Mouse (Mus musculus): ENCODE measurements at regions not wholly inside any gene's neighbourhood (a gene's known extent, or its start where the extent isn't known, plus 50 kb on each side); places are given as distances from the start of the nearest gene placed in this dataset.

DNA sequence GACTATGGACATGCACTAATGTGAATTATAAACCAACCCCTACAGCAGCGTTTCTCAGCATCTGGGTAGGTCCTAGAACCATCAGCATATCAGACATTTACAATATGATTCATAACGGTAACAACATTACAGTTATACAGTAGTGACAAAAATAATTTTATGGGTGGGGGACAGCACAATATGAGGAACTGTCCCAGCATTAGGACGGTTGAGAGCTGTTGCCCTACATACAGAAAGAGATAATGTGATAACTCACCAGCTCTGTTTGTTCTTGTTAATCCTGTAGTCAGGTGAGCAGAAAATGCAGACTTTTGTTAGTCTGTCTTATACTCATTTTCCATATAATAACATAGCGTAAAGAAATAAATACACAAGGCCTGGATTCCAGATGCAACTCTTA is 319.1 kb downstream of the Elavl2 start:
- no peak overlapping the region for H3K27ac ChIP-seq (ENCODE audit: low read depth)
- H3K4me2 ChIP-seq (ENCODE audit: low read depth, low read length), result no peak overlapping the region
- ATAC-seq (ENCODE audit: insufficient read depth, low read depth), result no peak
- H3K4me3 ChIP-seq (ENCODE audit: low read depth, low read length), result no peak overlapping the region
- no peak for DNase-seq (ENCODE audit: low spot score)
- H3K27me3 ChIP-seq (ENCODE audit: control insufficient read depth, insufficient read depth, low read length), result no peaks in the 10 kb centered on the region
- no peak for TF ChIP-seq EP300 (IDR thresholded peaks at IDR 0.05; ENCODE audit: low read depth)
- no peak for TF ChIP-seq CTCF (IDR thresholded peaks at IDR 0.05; ENCODE audit: low read depth)
- H3K36me3 ChIP-seq (replicated peaks; ENCODE audit: control insufficient read depth, insufficient read depth, low read length), result no peaks in the 10 kb centered on the region
- H3K9ac ChIP-seq (replicated peaks; ENCODE audit: low read depth, low read length), result no peak overlapping the region
- H3K4me1 ChIP-seq (ENCODE audit: control insufficient read depth, insufficient read depth), result no peaks in the 10 kb centered on the region
- H3K9me3 ChIP-seq (replicated peaks; ENCODE audit: control insufficient read depth, low read length), result no peaks in the 10 kb centered on the region
- WGBS, result 79% methylated on average over 4 of the region's 4 CpGs

DNA sequence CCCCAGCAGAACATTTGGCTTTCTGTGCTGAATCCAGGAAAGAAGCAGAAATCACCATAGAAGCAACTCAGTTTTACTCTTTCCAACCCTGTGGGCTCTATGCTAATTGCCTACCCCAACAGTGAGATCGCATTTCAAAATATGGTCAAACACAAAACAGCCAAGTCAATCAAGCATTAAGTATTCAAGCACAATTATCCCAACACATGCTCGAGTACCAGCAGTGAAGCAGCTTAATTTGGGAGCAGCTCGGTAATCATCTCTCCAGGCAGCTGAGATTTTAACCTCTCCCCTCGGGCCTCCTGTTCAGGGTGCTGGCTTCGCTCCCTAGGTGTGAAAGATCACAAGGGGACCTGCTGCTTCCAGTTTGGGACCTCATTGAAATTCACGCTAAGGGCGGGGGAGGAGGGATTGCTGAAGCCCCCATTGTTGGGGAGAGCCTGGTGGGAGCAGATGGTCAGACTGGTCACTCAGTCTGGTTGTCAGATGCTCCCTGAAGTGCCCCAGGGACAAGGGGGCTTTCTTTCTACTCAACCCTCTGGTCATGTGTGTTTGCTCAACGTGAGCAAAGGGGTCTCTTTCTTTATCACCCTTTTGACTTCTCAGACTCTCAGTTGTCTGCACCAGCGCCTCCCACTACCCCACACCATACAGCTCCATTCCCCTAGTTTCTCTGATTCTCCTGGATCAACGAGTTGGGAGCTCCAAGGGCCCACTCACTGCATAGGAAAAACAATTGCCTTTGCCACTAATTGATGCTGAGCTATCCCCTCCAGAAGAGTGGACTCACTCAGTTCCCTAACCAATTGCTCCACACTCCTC is 319.8 kb downstream of the Elavl2 start:
- H3K9me3 ChIP-seq (replicated peaks; ENCODE audit: control insufficient read depth, low read length), result no peaks in the 10 kb centered on the region
- H3K36me3 ChIP-seq (replicated peaks; ENCODE audit: control insufficient read depth, insufficient read depth, low read length), result no peaks in the 10 kb centered on the region
- no peak overlapping the region for H3K4me3 ChIP-seq (ENCODE audit: low read depth, low read length)
- H3K4me1 ChIP-seq (ENCODE audit: control insufficient read depth, insufficient read depth), result no peaks in the 10 kb centered on the region
- no peak overlapping the region for H3K4me2 ChIP-seq (ENCODE audit: low read depth, low read length)
- TF ChIP-seq EP300 (IDR thresholded peaks at IDR 0.05; ENCODE audit: low read depth), result no peak
- TF ChIP-seq CTCF (IDR thresholded peaks at IDR 0.05; ENCODE audit: low read depth), result no peak
- H3K9ac ChIP-seq (replicated peaks; ENCODE audit: low read depth, low read length), result no peak overlapping the region
- no peak overlapping the region for H3K27ac ChIP-seq (ENCODE audit: low read depth)
- no peaks in the 10 kb centered on the region for H3K27me3 ChIP-seq (ENCODE audit: control insufficient read depth, insufficient read depth, low read length)
- ATAC-seq (ENCODE audit: insufficient read depth, low read depth) (no peak), DNase-seq (ENCODE audit: low spot score) (no peak)
- 33% methylated on average over 10 of the region's 10 CpGs for WGBS

DNA sequence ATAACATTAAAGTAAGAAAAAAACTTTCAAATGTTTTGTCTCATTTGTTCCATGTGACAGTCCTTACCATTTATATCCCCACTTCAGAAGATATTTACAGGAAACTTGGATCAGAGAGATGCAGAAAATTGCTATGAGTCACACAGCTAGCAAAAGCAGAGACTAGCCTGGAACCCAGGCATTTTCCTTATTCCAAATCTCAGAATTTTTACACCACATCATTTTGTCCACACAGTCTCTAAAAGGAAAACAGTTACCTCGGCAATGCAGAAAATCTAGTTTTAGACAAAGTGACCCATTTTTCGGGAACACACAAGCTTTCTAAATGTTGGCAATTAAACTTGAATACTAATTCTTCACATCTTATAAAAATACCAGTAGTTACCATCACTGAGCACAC is 329.3 kb downstream of the Elavl2 start:
- ATAC-seq (ENCODE audit: insufficient read depth, low read depth), result no peak
- no peak overlapping the region for H3K4me3 ChIP-seq (ENCODE audit: low read depth, low read length)
- DNase-seq (ENCODE audit: low spot score), result no peak
- no peaks in the 10 kb centered on the region for H3K4me1 ChIP-seq (ENCODE audit: control insufficient read depth, insufficient read depth)
- TF ChIP-seq CTCF (IDR thresholded peaks at IDR 0.05; ENCODE audit: low read depth), result no peak
- TF ChIP-seq EP300 (IDR thresholded peaks at IDR 0.05; ENCODE audit: low read depth), result no peak
- H3K27ac ChIP-seq (ENCODE audit: low read depth), result no peak overlapping the region
- H3K9me3 ChIP-seq (replicated peaks; ENCODE audit: control insufficient read depth, low read length), result no peaks in the 10 kb centered on the region
- H3K27me3 ChIP-seq (ENCODE audit: control insufficient read depth, insufficient read depth, low read length), result no peaks in the 10 kb centered on the region
- no peak overlapping the region for H3K9ac ChIP-seq (replicated peaks; ENCODE audit: low read depth, low read length)
- no peaks in the 10 kb centered on the region for H3K36me3 ChIP-seq (replicated peaks; ENCODE audit: control insufficient read depth, insufficient read depth, low read length)
- 93% methylated on average over 2 of the region's 2 CpGs for WGBS
- no peak overlapping the region for H3K4me2 ChIP-seq (ENCODE audit: low read depth, low read length)

DNA sequence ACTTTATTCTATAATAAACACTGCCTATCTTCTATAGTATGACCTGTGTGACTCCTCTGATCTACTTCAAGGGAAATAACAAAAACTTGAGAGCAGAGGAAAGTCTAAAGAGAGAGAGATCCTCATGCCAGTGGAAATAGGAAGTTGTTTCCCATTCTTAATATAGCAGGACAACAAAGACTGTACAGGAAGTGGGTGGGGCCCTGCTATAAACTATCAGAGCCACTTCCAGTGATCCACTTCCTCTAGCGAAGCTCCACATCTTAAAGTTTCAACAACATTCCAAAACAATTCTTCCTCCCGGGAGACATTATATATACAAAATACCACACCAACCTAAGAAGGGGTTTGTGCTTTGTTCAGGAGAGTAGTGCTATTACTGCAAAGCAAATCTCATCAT is 339.7 kb downstream of the Elavl2 start:
- 51% methylated on average over 2 of the region's 2 CpGs for WGBS
- Histone ChIP-seq H3K4me1 (ENCODE audit: control insufficient read depth, insufficient read depth) (no peaks in the 10 kb centered on the region), H3K27me3 (ENCODE audit: control insufficient read depth, insufficient read depth, low read length) (no peaks in the 10 kb centered on the region), H3K4me3 (ENCODE audit: low read depth, low read length) (no peak overlapping the region), H3K36me3 (replicated peaks; ENCODE audit: control insufficient read depth, insufficient read depth, low read length) (no peaks in the 10 kb centered on the region), H3K27ac (ENCODE audit: low read depth) (no peak overlapping the region), H3K4me2 (ENCODE audit: low read depth, low read length) (no peak overlapping the region), H3K9me3 (replicated peaks; ENCODE audit: control insufficient read depth, low read length) (no peaks in the 10 kb centered on the region), H3K9ac (replicated peaks; ENCODE audit: low read depth, low read length) (no peak overlapping the region)
- no peak for TF ChIP-seq CTCF (IDR thresholded peaks at IDR 0.05; ENCODE audit: low read depth)
- no peak for TF ChIP-seq EP300 (IDR thresholded peaks at IDR 0.05; ENCODE audit: low read depth)
- DNase-seq (ENCODE audit: low spot score) (no peak), ATAC-seq (ENCODE audit: insufficient read depth, low read depth) (no peak; the same call in 1 of the 2 replicates)

DNA sequence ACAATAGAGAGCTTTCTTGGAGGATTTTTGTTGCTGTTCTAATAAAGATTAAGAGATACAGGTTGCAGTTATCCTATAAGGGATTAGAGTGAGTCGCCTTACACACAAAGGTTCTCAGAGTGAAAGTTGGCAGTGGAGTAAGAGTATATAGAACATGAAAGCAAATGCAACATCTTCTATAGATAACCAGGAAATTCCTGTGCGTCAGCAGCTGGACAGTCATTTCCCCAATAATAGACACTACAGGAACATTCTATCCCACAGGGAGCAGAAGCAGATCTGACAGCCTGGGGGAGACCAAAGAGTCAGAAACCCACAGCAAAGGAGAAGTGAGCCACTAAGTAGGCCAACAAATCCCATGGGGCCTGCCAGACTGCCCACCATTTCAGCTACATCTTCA is 348.7 kb downstream of the Elavl2 start:
- no peak for ATAC-seq (ENCODE audit: insufficient read depth, low read depth)
- DNase-seq (ENCODE audit: low spot score), result peak; percentile 6
- H3K36me3 ChIP-seq (replicated peaks; ENCODE audit: control insufficient read depth, insufficient read depth, low read length), result no peaks in the 10 kb centered on the region
- no peak overlapping the region for H3K9ac ChIP-seq (replicated peaks; ENCODE audit: low read depth, low read length)
- TF ChIP-seq CTCF (IDR thresholded peaks at IDR 0.05; ENCODE audit: low read depth) (no peak), EP300 (IDR thresholded peaks at IDR 0.05; ENCODE audit: low read depth) (no peak)
- WGBS, result 41% methylated on average over 2 of the region's 2 CpGs
- no peak overlapping the region for H3K4me2 ChIP-seq (ENCODE audit: low read depth, low read length)
- H3K4me1 ChIP-seq (ENCODE audit: control insufficient read depth, insufficient read depth), result no peaks in the 10 kb centered on the region
- H3K27ac ChIP-seq (ENCODE audit: low read depth), result no peak overlapping the region
- H3K27me3 ChIP-seq (ENCODE audit: control insufficient read depth, insufficient read depth, low read length), result no peaks in the 10 kb centered on the region
- no peaks in the 10 kb centered on the region for H3K9me3 ChIP-seq (replicated peaks; ENCODE audit: control insufficient read depth, low read length)
- no peak overlapping the region for H3K4me3 ChIP-seq (ENCODE audit: low read depth, low read length)

DNA sequence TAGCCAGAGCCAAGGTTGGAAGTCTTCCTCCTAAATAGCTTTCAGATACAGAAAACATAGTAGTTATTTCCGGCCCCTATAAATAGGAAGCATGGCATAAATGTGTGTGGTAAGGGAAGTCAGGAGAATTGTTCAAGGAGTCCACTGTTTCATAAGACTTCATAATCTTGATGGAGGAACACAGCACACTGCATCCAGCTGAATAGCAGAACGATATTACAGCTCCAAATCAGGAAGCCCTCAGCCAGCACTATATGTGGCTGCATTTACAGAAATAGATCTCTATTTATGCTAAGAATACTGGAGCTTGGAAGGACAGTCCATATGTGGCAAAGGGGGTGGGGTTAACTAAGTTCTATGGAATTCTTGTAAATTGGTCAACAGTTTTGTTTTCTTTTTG is 371.1 kb downstream of the Elavl2 start:
- Histone ChIP-seq H3K27me3 (ENCODE audit: control insufficient read depth, insufficient read depth, low read length) (no peaks in the 10 kb centered on the region), H3K9ac (replicated peaks; ENCODE audit: low read depth, low read length) (no peak overlapping the region), H3K4me1 (ENCODE audit: control insufficient read depth, insufficient read depth) (no peaks in the 10 kb centered on the region), H3K36me3 (replicated peaks; ENCODE audit: control insufficient read depth, insufficient read depth, low read length) (no peaks in the 10 kb centered on the region), H3K27ac (ENCODE audit: low read depth) (no peak overlapping the region), H3K4me3 (ENCODE audit: low read depth, low read length) (no peak overlapping the region), H3K4me2 (ENCODE audit: low read depth, low read length) (no peak overlapping the region), H3K9me3 (replicated peaks; ENCODE audit: control insufficient read depth, low read length) (no peaks in the 10 kb centered on the region)
- ATAC-seq (ENCODE audit: insufficient read depth, low read depth) (no peak), DNase-seq (ENCODE audit: low spot score) (no peak)
- no peak for TF ChIP-seq CTCF (IDR thresholded peaks at IDR 0.05; ENCODE audit: low read depth)
- no peak for TF ChIP-seq EP300 (IDR thresholded peaks at IDR 0.05; ENCODE audit: low read depth)
- 76% methylated on average over 2 of the region's 2 CpGs for WGBS
